Mouse (Mus musculus) small intestine, adult 2 months (tissue): ENCODE data around the gene Haus4. TPM values are rescaled to one million over a fixed set of nuclear protein-coding genes. Genes with fewer than 3 reads are reported as not detected.

Experiments used
- H3K27ac ChIP-seq: fragments of 200-500 bp; 2 replicates; pipeline ENCODE4 v1.5.1; 2012; ENCODE audit warnings: low read depth, low read length, control low read depth, inconsistent platforms; ENCODE audit not compliant: insufficient read depth
- H3K27me3 ChIP-seq: fragments of 200-500 bp; 2 replicates; pipeline ENCODE4 v1.6.1; 2012; ENCODE audit warnings: mild to moderate bottlenecking, moderate library complexity, low read length, inconsistent platforms; ENCODE audit not compliant: control insufficient read depth, insufficient read depth
- H3K36me3 ChIP-seq: fragments of 200-500 bp; 2 replicates; pipeline ENCODE4 v1.6.1; 2012; ENCODE audit warnings: mild to moderate bottlenecking, low read length, control low read depth, inconsistent platforms; ENCODE audit not compliant: control insufficient read depth, insufficient read depth
- H3K4me1 ChIP-seq: fragments of 200-500 bp; 2 replicates; pipeline ENCODE4 v1.6.1; 2012; ENCODE audit warnings: low read length, inconsistent platforms, mixed read lengths; ENCODE audit not compliant: control insufficient read depth, insufficient read depth, insufficient read length
- H3K4me3 ChIP-seq: fragments of 200-500 bp; 2 replicates; pipeline ENCODE4 v1.5.1; 2012; ENCODE audit warnings: low read depth, mild to moderate bottlenecking, control low read depth, inconsistent platforms, low read length, moderate library complexity
- CTCF ChIP-seq: fragments of 200-500 bp; IDR thresholded peaks from 2 replicates; pipeline ENCODE4 v1.5.1; 2012; ENCODE audit warnings: low read depth, mild to moderate bottlenecking, control low read depth, inconsistent platforms, low read length, moderate library complexity, mixed read lengths; ENCODE audit not compliant: insufficient replicate concordance, insufficient read length; ENCODE audit errors: extremely low read depth
- POLR2A ChIP-seq: fragments of 200-500 bp; IDR thresholded peaks from 2 replicates; pipeline ENCODE4 v1.6.1; 2012; ENCODE audit warnings: low read depth, mild to moderate bottlenecking, control low read depth, inconsistent platforms, low read length, moderate library complexity
- WGBS: fragments of 180-500 bp; shearing (Covaris S2); methylation state at CpG from one replicate; pipeline ENCODE4 v1.1.7; 2018; 5-methylcytosine and 5-hydroxymethylcytosine counted together
- polyA plus RNA-seq: library from polyadenylated mRNA; depleted of rRNA; stranded (reverse); fragments of >200 nt; gene quantifications from 2 replicates; pipeline ENCODE4 v1.2.3, GENCODE M21; 2012

Gene Haus4
- polyA plus RNA-seq, 1 experiment, result 11.8 TPM

- no peak overlapping the region for H3K4me3 ChIP-seq
- peaks cover 20% of the 10 kb centered on the region for H3K27me3 ChIP-seq
- TF ChIP-seq POLR2A (no peak), CTCF (no peak)
- 57% methylated on average over 4 of the region's 4 CpGs for WGBS
- peaks cover 21% of the 10 kb centered on the region for H3K4me1 ChIP-seq
- H3K27ac ChIP-seq, result no peak overlapping the region
- H3K36me3 ChIP-seq, result no peaks in the 10 kb centered on the region; the same call in 1 of the 2 replicates
Observed at GRCm38 (mm10) chr14:54572122-54572521, 17.7 kb upstream of the Haus4 start.

- TF ChIP-seq CTCF (no peak), POLR2A (no peak)
- no peak overlapping the region for H3K27ac ChIP-seq
- no peaks in the 10 kb centered on the region; the same call in 1 of the 2 replicates for H3K36me3 ChIP-seq
- no peak overlapping the region for H3K4me3 ChIP-seq
- H3K27me3 ChIP-seq, result no peaks in the 10 kb centered on the region
- H3K4me1 ChIP-seq, result peaks cover 8% of the 10 kb centered on the region; the same call in 1 of the 2 replicates
- 87% methylated on average over 17 of the region's 17 CpGs for WGBS
Observed at GRCm38 (mm10) chr14:54569451-54570392, 15.3 kb upstream of the Haus4 start.

DNA sequence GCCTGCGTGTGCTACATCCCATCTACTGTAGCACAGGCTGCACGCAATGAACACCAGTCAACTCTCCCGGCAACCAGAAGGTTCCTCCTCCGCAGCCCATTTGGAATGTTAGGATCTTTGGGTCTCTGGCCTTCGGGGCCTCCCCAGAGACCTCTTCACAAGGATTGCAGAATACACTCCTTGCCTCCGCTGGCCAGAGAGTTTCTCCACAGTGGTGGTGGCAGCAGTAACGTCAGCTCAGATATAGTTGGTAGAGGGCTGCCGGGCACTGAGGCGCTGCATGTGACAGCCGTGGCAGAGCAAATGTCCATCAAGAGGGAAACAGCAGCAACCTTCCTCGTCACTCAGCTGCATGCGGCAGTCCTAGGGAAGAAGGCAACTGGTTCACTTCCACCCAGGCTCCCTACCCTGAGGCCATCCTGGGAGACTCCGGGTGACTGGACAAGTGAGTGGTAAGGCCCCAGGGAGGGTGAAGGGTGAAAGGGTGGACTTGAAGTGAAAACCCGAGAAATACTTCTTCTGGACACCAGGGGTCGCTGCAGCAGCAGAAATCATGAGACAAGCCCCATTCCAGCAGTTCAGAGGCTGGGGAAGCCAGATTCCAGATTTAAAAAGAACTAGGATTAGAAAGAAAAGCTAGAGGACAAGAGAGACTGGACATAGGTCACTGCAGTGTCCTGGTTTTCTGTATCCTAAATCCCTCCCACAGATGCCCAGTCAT lies 14.4 kb upstream of the Haus4 start:
- no peaks in the 10 kb centered on the region; the same call in 1 of the 2 replicates for H3K36me3 ChIP-seq
- 72% methylated on average over 15 of the region's 15 CpGs for WGBS
- H3K4me1 ChIP-seq, result peaks cover 4% of the 10 kb centered on the region; the same call in 1 of the 2 replicates
- TF ChIP-seq POLR2A (no peak), CTCF (peak; percentile 85; the same call in 1 of the 2 replicates)
- H3K4me3 ChIP-seq, result no peak overlapping the region
- no peak overlapping the region for H3K27ac ChIP-seq
- no peaks in the 10 kb centered on the region for H3K27me3 ChIP-seq

DNA sequence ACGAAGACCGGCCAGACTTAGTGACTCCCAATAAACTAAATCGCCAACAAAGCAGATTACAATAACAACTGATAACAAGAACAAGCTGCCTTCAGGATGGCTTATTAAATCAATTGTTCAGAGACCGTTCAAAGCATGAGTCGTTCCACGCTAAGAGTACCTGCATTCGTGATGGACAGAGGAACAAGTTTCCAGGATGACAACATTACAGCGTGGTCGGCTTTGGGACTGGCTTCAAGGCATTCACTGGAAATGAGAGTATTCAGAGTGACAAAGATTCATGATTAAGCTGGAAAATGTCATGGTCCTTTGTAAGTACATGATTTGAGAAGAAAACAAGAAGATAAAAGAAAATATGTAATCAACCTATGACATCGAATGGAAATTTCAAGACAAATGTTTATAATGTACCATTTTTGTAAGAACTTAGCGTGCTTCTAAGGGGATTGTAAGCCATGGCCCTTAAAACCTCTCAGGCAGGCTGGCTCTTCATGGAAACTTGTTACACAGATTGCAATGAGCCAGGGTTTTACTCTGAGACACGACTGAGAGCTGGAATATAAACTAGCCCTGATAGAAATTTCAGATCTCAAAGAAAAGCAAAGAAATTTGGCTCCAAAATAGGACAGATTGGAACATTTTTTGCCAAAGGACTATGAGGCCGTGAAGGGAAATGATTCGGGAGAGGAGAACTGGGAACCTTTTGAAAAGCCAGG lies 6.3 kb upstream of the Haus4 start:
- Histone ChIP-seq H3K27ac (no peak overlapping the region), H3K36me3 (no peaks in the 10 kb centered on the region), H3K27me3 (no peaks in the 10 kb centered on the region), H3K4me1 (no peaks in the 10 kb centered on the region), H3K4me3 (no peak overlapping the region)
- TF ChIP-seq CTCF (no peak), POLR2A (no peak)
- 76% methylated on average over 14 of the region's 14 CpGs for WGBS

GRCm38 (mm10) chr14:54557330-54557729 lies 2.9 kb upstream of the Haus4 start:
- no peak for TF ChIP-seq CTCF
- no peak for TF ChIP-seq POLR2A
- Histone ChIP-seq H3K4me3 (no peak overlapping the region), H3K4me1 (peaks cover 3% of the 10 kb centered on the region), H3K27me3 (no peaks in the 10 kb centered on the region), H3K36me3 (no peaks in the 10 kb centered on the region), H3K27ac (no peak overlapping the region)
- WGBS, result 60% methylated on average over 8 of the region's 8 CpGs

DNA sequence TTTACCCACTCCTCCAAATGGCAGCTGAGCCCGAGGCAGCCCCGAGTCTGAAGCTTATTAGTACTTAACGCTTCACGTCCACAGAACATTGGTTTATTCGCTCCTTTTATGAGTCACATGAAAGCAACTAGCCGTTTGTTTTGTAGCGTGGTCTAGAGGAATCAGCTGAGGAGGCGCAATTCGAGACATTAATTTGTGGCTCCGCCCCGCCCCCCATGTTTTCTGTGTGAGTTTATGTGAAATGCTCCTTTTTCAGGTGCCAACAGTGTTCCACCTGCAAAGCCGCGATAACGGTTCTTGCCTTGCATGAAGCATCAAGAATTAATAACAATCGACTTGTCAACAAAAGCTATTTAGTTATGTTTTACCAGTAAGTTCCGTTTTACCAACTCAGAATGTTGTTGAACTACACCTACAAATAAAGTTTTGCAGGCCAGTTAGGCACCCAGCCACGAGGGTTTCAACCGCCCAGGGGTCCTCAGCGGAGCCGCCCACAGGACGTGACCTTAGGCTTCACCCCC lies 902 bp downstream of the Haus4 start:
- H3K36me3 ChIP-seq, result 0 out of 2 replicates have a peak, but pooled peaks cover 2% of the 10 kb centered on the region
- H3K27me3 ChIP-seq, result no peaks in the 10 kb centered on the region
- peak overlapping the region; percentile 72 for H3K4me3 ChIP-seq
- H3K4me1 ChIP-seq, result peaks cover 3% of the 10 kb centered on the region
- peak overlapping the region; percentile 69 for H3K27ac ChIP-seq
- WGBS, result 2% methylated on average over 21 of the region's 21 CpGs
- TF ChIP-seq CTCF (no peak), POLR2A (no peak)
